Mouse (Mus musculus) embryonic facial prominence, embryonic 10.5 days (tissue): ENCODE results near the gene Enpep. TPM values are rescaled to one million over a fixed set of nuclear protein-coding genes. Genes with fewer than 3 reads are reported as not detected.
A peak's percentile ranks its signal among the peaks of the same experiment; 100 is the strongest.

Experiments used
- DNase-seq: peaks from one replicate; pipeline ENCODE4 v3.0.0-alpha.2; 2017; ENCODE audit warnings: low spot score
- H3K27ac ChIP-seq: fragments of 300-500 bp; sonication (generic); replicated peaks from 2 replicates; pipeline ENCODE4 v1.5.1; 2016; ENCODE audit warnings: mild to moderate bottlenecking
- H3K27me3 ChIP-seq: fragments of 300-500 bp; sonication (generic); replicated peaks from 2 replicates; pipeline ENCODE4 v1.6.1; 2016; ENCODE audit warnings: low read depth, mild to moderate bottlenecking; ENCODE audit not compliant: poor library complexity, severe bottlenecking
- H3K36me3 ChIP-seq: fragments of 300-500 bp; sonication (generic); replicated peaks from 2 replicates; pipeline ENCODE4 v1.6.1; 2016; ENCODE audit warnings: mild to moderate bottlenecking, moderate library complexity
- H3K4me1 ChIP-seq: fragments of 300-500 bp; sonication (generic); 2 replicates; pipeline ENCODE4 v1.6.1; 2016
- H3K4me3 ChIP-seq: fragments of 300-500 bp; sonication (generic); 2 replicates; pipeline ENCODE4 v1.5.1; 2016; ENCODE audit warnings: mild to moderate bottlenecking, moderate library complexity
- H3K9me3 ChIP-seq: fragments of 300-500 bp; sonication (generic); 2 replicates; pipeline ENCODE4 v1.6.1; 2016; ENCODE audit warnings: mild to moderate bottlenecking
- WGBS: fragments of 180-500 bp; shearing (Covaris S2); methylation state at CpG from one replicate; pipeline ENCODE4 v1.1.7; 2016; 5-methylcytosine and 5-hydroxymethylcytosine counted together
- polyA plus RNA-seq: library from polyadenylated mRNA; unstranded; fragments of >200 nt; fragmentation: Nextera tagmentation; extraction: Ambion mirVana; gene quantifications from 2 replicates; pipeline ENCODE4 v1.2.1, GENCODE M21; 2016

Enpep gene
- polyA plus RNA-seq, 1 experiment from 2014 or later, result 0.06 TPM

DNA sequence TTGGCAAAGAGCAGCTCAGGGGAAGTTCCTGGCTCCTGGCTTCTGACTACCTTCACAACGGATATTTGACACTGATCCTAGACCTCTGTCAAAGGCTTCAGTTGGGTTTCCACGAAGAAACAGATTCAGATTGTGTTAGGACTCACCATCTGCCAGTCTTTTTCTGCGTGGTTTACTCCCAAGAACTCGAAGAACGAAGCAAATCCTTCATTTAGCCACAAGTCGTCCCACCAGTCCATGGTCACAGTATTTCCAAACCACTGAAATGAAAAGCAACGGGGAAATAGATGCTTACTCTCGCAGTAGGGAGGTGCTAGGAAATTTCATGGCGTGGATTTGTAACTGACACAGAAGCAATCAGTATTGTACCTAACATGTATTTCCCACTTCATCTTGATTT, 23.6 kb downstream of the Enpep start:
- Histone ChIP-seq H3K4me3 (no peak overlapping the region), H3K27ac (no peak overlapping the region), H3K4me1 (peaks cover 6% of the 10 kb centered on the region), H3K9me3 (no peaks in the 10 kb centered on the region), H3K27me3 (no peaks in the 10 kb centered on the region), H3K36me3 (no peaks in the 10 kb centered on the region)
- 75% methylated on average over 9 of the region's 9 CpGs for WGBS
- no peak for DNase-seq

- DNase-seq, result no peak
Observed at GRCm38 (mm10) chr3:129308102-129308752, 24.3 kb downstream of the Enpep start.

DNA sequence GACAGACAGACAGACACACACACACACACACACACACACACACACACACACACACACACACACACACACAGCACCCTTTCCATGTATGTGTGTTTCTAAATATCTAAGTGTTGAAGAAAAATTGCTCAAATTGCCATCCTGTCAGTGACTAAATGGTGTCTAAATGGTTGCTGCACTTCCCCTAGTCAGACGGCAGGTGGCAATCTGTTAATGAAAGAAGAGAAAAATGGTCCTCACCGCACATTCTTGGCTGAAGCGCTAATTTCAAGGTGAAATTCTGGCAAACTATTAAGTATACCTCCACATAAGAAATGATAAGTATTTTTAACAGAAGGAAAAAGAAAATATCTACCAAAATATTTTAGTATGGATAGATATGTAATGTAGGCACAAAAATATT, 28.6 kb downstream of the Enpep start:
- peaks cover 6% of the 10 kb centered on the region for H3K4me1 ChIP-seq
- H3K36me3 ChIP-seq, result no peaks in the 10 kb centered on the region
- no peak overlapping the region for H3K4me3 ChIP-seq
- no peaks in the 10 kb centered on the region for H3K27me3 ChIP-seq
- no peak overlapping the region for H3K27ac ChIP-seq
- peak; percentile 32 for DNase-seq
- H3K9me3 ChIP-seq, result no peaks in the 10 kb centered on the region
- WGBS, result 11% methylated on average over 3 of the region's 3 CpGs

More at GRCm38 (mm10) chr3:129308102-129308752, 24.3 kb downstream of the Enpep start:
- Histone ChIP-seq H3K4me3 (no peak overlapping the region), H3K4me1 (peaks cover 6% of the 10 kb centered on the region), H3K9me3 (no peaks in the 10 kb centered on the region), H3K27me3 (no peaks in the 10 kb centered on the region), H3K36me3 (no peaks in the 10 kb centered on the region), H3K27ac (no peak overlapping the region)
- 50% methylated on average over 10 of the region's 10 CpGs for WGBS

- Histone ChIP-seq H3K27me3 (no peaks in the 10 kb centered on the region), H3K36me3 (no peaks in the 10 kb centered on the region), H3K4me3 (no peak overlapping the region), H3K4me1 (no peaks in the 10 kb centered on the region; the same call in 1 of the 2 replicates), H3K27ac (no peak overlapping the region), H3K9me3 (no peaks in the 10 kb centered on the region)
- DNase-seq, result no peak
- WGBS, result 84% methylated on average over 1 of the region's 1 CpGs
Observed at GRCm38 (mm10) chr3:129299874-129300273, 32.6 kb downstream of the Enpep start.

- no peaks in the 10 kb centered on the region for H3K27me3 ChIP-seq
- no peak overlapping the region for H3K4me3 ChIP-seq
- 87% methylated on average over 8 of the region's 8 CpGs for WGBS
- H3K27ac ChIP-seq, result no peak overlapping the region
- no peaks in the 10 kb centered on the region for H3K9me3 ChIP-seq
- DNase-seq, result no peak
- H3K36me3 ChIP-seq, result no peaks in the 10 kb centered on the region
- H3K4me1 ChIP-seq, result no peaks in the 10 kb centered on the region; the same call in 1 of the 2 replicates
Observed at GRCm38 (mm10) chr3:129298606-129299005, 33.9 kb downstream of the Enpep start.

DNA sequence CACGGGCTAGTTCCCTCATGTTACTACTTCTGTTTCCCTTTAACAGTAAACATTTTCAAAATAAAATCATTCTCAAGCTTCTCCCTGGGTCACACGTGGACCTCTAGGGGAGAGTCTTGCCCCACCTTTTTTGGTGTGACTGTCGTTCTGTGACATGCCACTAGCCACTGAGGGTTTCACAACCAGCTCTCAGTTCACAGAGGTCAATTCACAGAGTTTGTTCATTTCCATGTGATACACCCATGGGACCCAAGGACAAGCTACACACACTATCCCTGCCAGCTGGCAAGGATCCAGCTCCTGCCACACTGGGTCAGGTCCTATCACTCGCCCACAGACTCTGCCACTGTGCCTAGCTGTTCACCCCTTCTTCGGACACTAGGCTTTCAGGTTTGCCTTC, 35.5 kb downstream of the Enpep start:
- no peaks in the 10 kb centered on the region for H3K36me3 ChIP-seq
- 71% methylated on average over 5 of the region's 5 CpGs for WGBS
- no peak overlapping the region for H3K4me3 ChIP-seq
- H3K27ac ChIP-seq, result no peak overlapping the region
- H3K27me3 ChIP-seq, result no peaks in the 10 kb centered on the region
- H3K4me1 ChIP-seq, result peaks cover 4% of the 10 kb centered on the region; the same call in 1 of the 2 replicates
- no peaks in the 10 kb centered on the region for H3K9me3 ChIP-seq
- no peak for DNase-seq

DNA sequence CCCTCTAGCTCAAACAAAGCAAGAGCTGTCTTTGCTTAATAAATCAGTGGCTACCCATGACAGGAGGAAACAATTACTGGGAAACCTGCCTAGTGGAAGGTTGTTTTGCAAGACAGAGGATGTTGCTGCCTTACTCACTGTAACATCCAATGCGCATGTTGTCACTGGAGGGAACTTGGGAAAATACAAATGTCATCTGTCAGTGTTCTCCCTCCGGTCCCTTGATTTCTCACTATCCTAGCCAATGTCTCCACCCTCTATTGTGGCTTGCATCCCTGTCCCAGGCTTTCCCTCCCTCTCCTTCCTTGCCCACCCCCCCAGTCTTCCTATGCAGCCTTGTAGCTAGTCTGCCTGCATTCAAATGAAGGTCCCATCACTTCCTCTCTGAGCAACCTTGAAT, 36.6 kb downstream of the Enpep start:
- peaks cover 4% of the 10 kb centered on the region; the same call in 1 of the 2 replicates for H3K4me1 ChIP-seq
- no peak overlapping the region for H3K4me3 ChIP-seq
- WGBS, result 45% methylated on average over 2 of the region's 2 CpGs
- H3K27ac ChIP-seq, result no peak overlapping the region
- no peaks in the 10 kb centered on the region for H3K36me3 ChIP-seq
- no peaks in the 10 kb centered on the region for H3K27me3 ChIP-seq
- no peak for DNase-seq
- no peaks in the 10 kb centered on the region for H3K9me3 ChIP-seq

DNA sequence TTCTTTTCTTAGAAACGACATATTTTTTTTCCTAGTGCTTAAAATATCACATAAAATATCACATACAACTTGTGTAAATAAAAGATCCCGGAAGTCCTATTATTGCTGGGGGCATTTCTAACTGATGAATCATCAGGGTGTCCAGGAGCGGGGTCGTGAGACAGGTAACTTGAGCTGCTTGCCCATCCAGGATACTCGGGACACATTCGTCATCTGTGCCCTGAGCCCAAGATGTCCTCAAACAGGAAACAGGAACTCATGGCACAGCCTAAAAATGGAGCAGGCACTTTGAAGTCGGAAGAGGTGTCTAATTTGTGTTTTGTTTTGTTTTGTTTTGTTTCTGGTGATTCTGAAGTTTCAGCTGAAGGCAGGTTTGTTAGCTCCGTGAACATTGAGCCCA, 43.0 kb downstream of the Enpep start:
- no peak overlapping the region for H3K4me3 ChIP-seq
- no peak overlapping the region for H3K27ac ChIP-seq
- H3K36me3 ChIP-seq, result no peaks in the 10 kb centered on the region
- H3K9me3 ChIP-seq, result no peaks in the 10 kb centered on the region
- DNase-seq, result no peak
- no peaks in the 10 kb centered on the region for H3K27me3 ChIP-seq
- WGBS, result 58% methylated on average over 8 of the region's 8 CpGs
- H3K4me1 ChIP-seq, result 0 out of 2 replicates have a peak, but pooled peaks cover 4% of the 10 kb centered on the region

- Histone ChIP-seq H3K4me3 (no peak overlapping the region), H3K4me1 (no peaks in the 10 kb centered on the region)
- 89% methylated on average over 8 of the region's 8 CpGs for WGBS
Observed at GRCm38 (mm10) chr3:129287140-129287539, 45.4 kb downstream of the Enpep start.

GRCm38 (mm10) chr3:129286426-129286825, 46.1 kb downstream of the Enpep start:
- WGBS, result 77% methylated on average over 7 of the region's 7 CpGs

More at GRCm38 (mm10) chr3:129287140-129287539, 45.4 kb downstream of the Enpep start:
- H3K9me3 ChIP-seq, result no peaks in the 10 kb centered on the region
- no peaks in the 10 kb centered on the region for H3K36me3 ChIP-seq
- DNase-seq, result no peak
- H3K27me3 ChIP-seq, result no peaks in the 10 kb centered on the region
- no peak overlapping the region for H3K27ac ChIP-seq

DNA sequence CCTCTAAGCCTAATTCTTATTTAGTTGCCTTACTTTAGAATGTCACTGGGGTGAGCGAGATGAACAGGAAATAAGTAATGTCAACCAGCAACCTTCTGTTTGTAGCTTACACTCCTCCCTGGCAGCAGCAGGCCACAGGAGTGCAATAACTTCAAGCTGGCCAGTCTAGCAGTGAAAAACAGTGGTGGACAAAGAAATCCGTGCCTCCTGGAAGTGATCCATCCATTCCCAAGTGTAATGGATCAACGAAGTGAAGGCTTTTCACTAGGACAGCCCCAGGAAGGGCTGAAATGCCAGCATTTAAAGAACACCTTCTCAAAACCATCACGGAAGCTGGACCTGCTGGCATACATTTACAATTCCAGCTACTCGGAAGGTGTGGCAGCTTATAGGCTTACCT, 48.2 kb downstream of the Enpep start:
- Histone ChIP-seq H3K9me3 (no peaks in the 10 kb centered on the region), H3K27me3 (no peaks in the 10 kb centered on the region), H3K4me3 (no peak overlapping the region), H3K36me3 (no peaks in the 10 kb centered on the region), H3K4me1 (no peaks in the 10 kb centered on the region), H3K27ac (no peak overlapping the region)
- 75% methylated on average over 5 of the region's 5 CpGs for WGBS
- no peak for DNase-seq

More at GRCm38 (mm10) chr3:129286426-129286825, 46.1 kb downstream of the Enpep start:
- Histone ChIP-seq H3K36me3 (no peaks in the 10 kb centered on the region), H3K4me3 (no peak overlapping the region), H3K27me3 (no peaks in the 10 kb centered on the region), H3K27ac (no peak overlapping the region), H3K9me3 (no peaks in the 10 kb centered on the region), H3K4me1 (no peaks in the 10 kb centered on the region)
- DNase-seq, result no peak

DNA sequence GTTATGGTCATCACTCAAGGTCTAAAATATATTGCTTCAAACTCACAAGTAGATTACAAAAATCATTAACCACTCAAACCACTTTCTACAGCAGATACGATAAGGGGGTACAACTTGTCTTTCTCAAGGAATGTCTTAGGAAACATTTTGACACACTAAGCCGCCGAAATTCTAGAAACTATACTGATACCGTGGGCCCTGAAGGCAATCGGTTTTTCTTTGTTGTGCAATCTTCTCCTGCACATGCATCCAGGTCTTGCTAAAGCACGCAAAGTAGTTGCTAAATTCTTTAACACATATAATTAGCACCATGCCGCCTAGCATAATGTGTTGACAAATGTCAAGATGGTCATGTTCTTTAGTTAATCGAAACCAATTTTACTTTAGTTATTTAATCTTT, 53.1 kb downstream of the Enpep start:
- WGBS, result 91% methylated on average over 8 of the region's 8 CpGs
- H3K4me1 ChIP-seq, result no peaks in the 10 kb centered on the region
- no peak overlapping the region for H3K4me3 ChIP-seq
- no peaks in the 10 kb centered on the region for H3K36me3 ChIP-seq
- H3K27me3 ChIP-seq, result no peaks in the 10 kb centered on the region
- no peak overlapping the region for H3K27ac ChIP-seq
- H3K9me3 ChIP-seq, result no peaks in the 10 kb centered on the region
- DNase-seq, result no peak

DNA sequence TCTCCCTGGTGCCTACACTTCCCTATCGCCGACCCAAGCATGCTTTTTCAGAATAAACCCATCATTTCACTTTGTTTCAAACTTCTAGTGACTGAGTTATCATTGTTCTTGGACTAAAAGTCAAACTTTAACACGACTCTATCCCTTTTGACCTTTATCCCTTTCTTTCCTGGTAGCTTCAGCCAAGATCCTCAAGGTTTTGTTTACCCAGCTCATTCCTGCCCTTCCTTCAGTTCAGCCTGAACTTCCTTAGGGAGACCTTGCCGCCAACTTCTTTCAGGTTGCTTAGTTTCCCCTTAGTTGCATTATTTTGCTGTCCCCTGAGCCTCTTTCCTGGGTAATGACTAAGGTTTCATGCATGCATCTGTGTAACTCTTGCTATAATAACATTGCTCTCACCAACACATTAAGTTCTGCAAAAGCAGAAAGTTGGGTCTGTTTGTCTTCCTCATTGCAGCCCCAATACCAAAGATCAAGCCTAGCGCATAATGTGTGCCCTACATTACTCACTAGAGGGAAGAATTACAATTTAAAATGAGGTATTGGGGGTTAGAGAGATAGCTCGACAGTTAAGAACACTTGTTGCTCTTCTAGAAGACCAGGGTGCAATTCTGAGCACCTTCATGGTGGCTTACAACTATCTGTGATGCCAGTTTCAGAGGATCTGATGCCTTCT, 59.2 kb downstream of the Enpep start:
- 79% methylated on average over 6 of the region's 6 CpGs for WGBS
- Histone ChIP-seq H3K27ac (no peak overlapping the region), H3K9me3 (no peaks in the 10 kb centered on the region), H3K4me1 (no peaks in the 10 kb centered on the region), H3K4me3 (no peak overlapping the region), H3K36me3 (no peaks in the 10 kb centered on the region), H3K27me3 (no peaks in the 10 kb centered on the region)
- DNase-seq, result no peak
